Mouse (Mus musculus) ovary, adult 18-20 months (tissue): Measurements from ENCODE around the gene Sema4d.

Source experiments
- DNase-seq: peaks from one replicate; pipeline ENCODE4 v3.0.0; 2022; ENCODE audit warnings: low spot score, mixed read lengths

The Sema4d gene

GRCm38 (mm10) chr13:51814646-51815045 lies 21.1 kb upstream of the Sema4d start:
- DNase-seq = no peak

- DNase-seq = no peak
Measured at GRCm38 (mm10) chr13:51813621-51814615, 20.4 kb upstream of the Sema4d start.

GRCm38 (mm10) chr13:51808141-51808540 lies 14.6 kb upstream of the Sema4d start:
- no peak for DNase-seq

GRCm38 (mm10) chr13:51806220-51806619 lies 12.7 kb upstream of the Sema4d start:
- no peak for DNase-seq

DNA sequence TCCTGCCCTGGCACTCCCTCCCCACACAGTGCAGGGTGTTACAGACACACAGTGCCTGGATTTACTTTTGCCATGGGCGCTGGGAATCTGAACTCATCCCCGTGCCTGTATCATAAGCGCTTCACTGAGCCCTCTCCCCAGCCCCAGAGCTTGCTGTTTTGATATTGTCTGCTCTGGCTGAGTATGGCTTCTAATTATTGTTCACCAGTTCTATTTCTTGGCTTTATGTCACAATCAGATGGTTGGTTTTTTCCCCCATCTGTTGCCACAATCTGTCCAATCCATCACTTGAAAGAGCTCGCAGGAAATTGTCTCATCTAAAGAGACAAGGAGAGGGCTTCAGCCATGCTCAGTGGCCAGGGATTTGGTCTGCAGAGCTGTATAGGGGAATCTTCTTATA lies 12.1 kb upstream of the Sema4d start:
- no peak for DNase-seq

GRCm38 (mm10) chr13:51800921-51801320 lies 7.4 kb upstream of the Sema4d start:
- DNase-seq = no peak

GRCm38 (mm10) chr13:51799735-51800522 lies 6.4 kb upstream of the Sema4d start:
- DNase-seq = no peak

- DNase-seq = no peak
Measured at GRCm38 (mm10) chr13:51797899-51798746, 4.6 kb upstream of the Sema4d start.

- no peak for DNase-seq
Measured at GRCm38 (mm10) chr13:51793948-51794347, 401 bp upstream of the Sema4d start.

GRCm38 (mm10) chr13:51792729-51793424 lies 670 bp downstream of the Sema4d start:
- no peak for DNase-seq

GRCm38 (mm10) chr13:51792135-51792573 lies 1.4 kb downstream of the Sema4d start:
- DNase-seq = no peak

DNA sequence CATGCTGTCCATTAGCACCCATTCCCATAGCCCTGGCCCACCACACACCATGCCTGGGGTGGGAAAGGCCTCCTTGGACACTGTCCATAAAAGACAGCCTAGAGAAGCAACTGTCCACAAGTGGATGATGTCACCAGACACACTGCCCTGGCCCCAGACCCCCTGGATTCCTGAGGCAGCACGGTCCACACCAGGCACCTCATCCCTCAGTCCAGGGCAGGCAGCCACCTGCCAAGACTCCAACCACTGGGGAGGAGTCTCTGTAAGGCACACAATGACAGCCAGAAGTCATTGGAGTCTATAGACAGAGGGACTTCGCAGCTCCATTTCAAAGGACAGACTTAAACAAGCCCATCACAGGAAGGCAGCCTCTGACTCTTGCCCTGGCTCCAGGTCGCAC lies 1.9 kb downstream of the Sema4d start:
- no peak for DNase-seq

DNA sequence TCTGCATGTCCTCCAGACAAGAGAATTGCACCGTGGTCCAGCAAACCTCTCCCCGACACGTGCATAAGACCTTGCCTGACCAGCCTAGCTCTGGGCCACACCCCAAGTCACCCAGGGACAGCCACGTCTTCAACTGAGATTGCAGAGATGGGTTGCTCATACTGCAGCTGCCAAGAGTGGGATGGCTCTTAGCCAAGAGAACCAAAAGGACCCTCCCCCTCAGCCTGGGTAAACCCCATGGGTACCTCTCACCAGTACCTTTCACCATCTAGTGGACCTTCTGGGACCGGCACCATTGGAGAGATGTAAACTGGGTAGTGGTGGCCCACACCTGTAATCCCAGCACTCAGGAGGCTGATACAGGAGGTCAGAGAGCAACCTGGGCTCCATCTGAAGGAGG lies 2.8 kb downstream of the Sema4d start:
- DNase-seq = no peak

- DNase-seq = no peak
Measured at GRCm38 (mm10) chr13:51787858-51788257, 5.7 kb downstream of the Sema4d start.

DNA sequence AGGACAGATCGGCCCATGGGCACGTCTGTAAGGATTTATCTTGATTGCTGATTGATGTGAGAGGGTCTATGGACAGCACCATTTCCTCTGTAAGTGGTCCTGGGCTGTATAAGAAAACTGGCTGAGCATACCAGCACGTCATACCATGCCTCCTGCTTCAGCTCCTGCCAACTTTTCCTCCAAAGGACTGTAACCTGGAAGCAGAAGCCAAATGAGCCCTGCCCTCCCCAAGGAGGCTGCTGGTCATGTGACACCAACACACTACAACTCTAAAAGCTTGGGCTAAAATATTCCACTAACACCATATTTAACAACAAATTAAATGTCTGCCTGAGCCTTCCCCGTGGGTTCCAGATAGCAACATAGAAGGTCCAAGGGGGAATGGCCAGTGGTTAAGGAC lies 6.9 kb downstream of the Sema4d start:
- DNase-seq = no peak

GRCm38 (mm10) chr13:51784476-51784875 lies 9.1 kb downstream of the Sema4d start:
- DNase-seq = no peak

GRCm38 (mm10) chr13:51783857-51784256 lies 9.7 kb downstream of the Sema4d start:
- DNase-seq = no peak

GRCm38 (mm10) chr13:51780509-51781155 lies 12.9 kb downstream of the Sema4d start:
- DNase-seq = no peak

GRCm38 (mm10) chr13:51778983-51779962 lies 14.3 kb downstream of the Sema4d start:
- DNase-seq = no peak
